Mouse (Mus musculus) brain, adult 2 months (tissue): ENCODE measurements at regions not wholly inside any gene's neighbourhood (a gene's known extent, or its start where the extent isn't known, plus 50 kb on each side); places are given as distances from the start of the nearest gene placed in this dataset.

Source experiments
- DNase-seq: peaks from one replicate; pipeline ENCODE4 v3.0.0; 2011; ENCODE audit warnings: low read depth, low spot score

GRCm38 (mm10) chrX:167152611-167153010, 56.5 kb downstream of the Tmsb4x start:
- peak; percentile 69 for DNase-seq

- DNase-seq: peak; percentile 39
Observed at GRCm38 (mm10) chrX:167151341-167151740, 57.8 kb downstream of the Tmsb4x start.

GRCm38 (mm10) chrX:167149400-167149799, 59.7 kb downstream of the Tmsb4x start:
- peak; percentile 75 for DNase-seq

GRCm38 (mm10) chrX:167146513-167147360, 62.4 kb downstream of the Tmsb4x start:
- DNase-seq: peak; percentile 65

- no peak for DNase-seq
Observed at GRCm38 (mm10) chrX:167145508-167146182, 63.5 kb downstream of the Tmsb4x start.

- no peak for DNase-seq
Observed at GRCm38 (mm10) chrX:167139110-167139509, 70.0 kb downstream of the Tmsb4x start.

- no peak for DNase-seq
Observed at GRCm38 (mm10) chrX:167134250-167134649, 74.9 kb downstream of the Tmsb4x start.

- DNase-seq: no peak
Observed at GRCm38 (mm10) chrX:167132989-167133395, 76.1 kb downstream of the Tmsb4x start.

GRCm38 (mm10) chrX:167131317-167131716, 77.8 kb downstream of the Tmsb4x start:
- DNase-seq: no peak

GRCm38 (mm10) chrX:167130601-167131000, 78.5 kb downstream of the Tmsb4x start:
- DNase-seq: no peak

GRCm38 (mm10) chrX:167119288-167119687, 89.8 kb downstream of the Tmsb4x start:
- DNase-seq: no peak

GRCm38 (mm10) chrX:167115096-167115495, 94.0 kb downstream of the Tmsb4x start:
- DNase-seq: no peak

- DNase-seq: no peak
Observed at GRCm38 (mm10) chrX:167111059-167111871, 97.8 kb downstream of the Tmsb4x start.

GRCm38 (mm10) chrX:167108356-167108755, 100.8 kb downstream of the Tmsb4x start:
- no peak for DNase-seq

- no peak for DNase-seq
Observed at GRCm38 (mm10) chrX:167107469-167107868, 101.6 kb downstream of the Tmsb4x start.

- peak; percentile 58 for DNase-seq
Observed at GRCm38 (mm10) chrX:167105931-167106417, 103.1 kb downstream of the Tmsb4x start.

- no peak for DNase-seq
Observed at GRCm38 (mm10) chrX:167105354-167105753, 103.8 kb downstream of the Tmsb4x start.

- DNase-seq: no peak
Observed at GRCm38 (mm10) chrX:167104247-167104621, 104.9 kb downstream of the Tmsb4x start.

- DNase-seq: no peak
Observed at GRCm38 (mm10) chrX:167103501-167104246, 105.4 kb downstream of the Tmsb4x start.

GRCm38 (mm10) chrX:167101929-167102328, 107.2 kb downstream of the Tmsb4x start:
- DNase-seq: no peak

GRCm38 (mm10) chrX:167099411-167099810, 109.7 kb downstream of the Tmsb4x start:
- DNase-seq: no peak
